Mouse (Mus musculus) intestine, postnatal 0 days (tissue): ENCODE measurements around the gene Gm34653. TPM values are rescaled to one million over a fixed set of nuclear protein-coding genes. Genes with fewer than 3 reads are reported as not detected.
"Not testable (repeated sequence)": the region's sequence is repeated elsewhere in the genome, so short reads cannot be mapped to it uniquely, and the experiment has no call there.

ENCODE experiments used
- ATAC-seq: fragments of 200-750 bp; cut with Nextera tagmentation; 2 replicates; pipeline ENCODE4 v1.8.0; 2017; ENCODE audit warnings: mild to moderate bottlenecking, moderate TSS enrichment, moderate library complexity
- H3K27ac ChIP-seq: fragments of 300-500 bp; sonication (generic); 2 replicates; pipeline ENCODE4 v1.5.1; 2014; ENCODE audit warnings: mild to moderate bottlenecking, low read depth, low read length, moderate library complexity
- H3K27me3 ChIP-seq: fragments of 300-500 bp; sonication (generic); replicated peaks from 2 replicates; pipeline ENCODE4 v1.6.1; 2014; ENCODE audit warnings: low read length, mixed read lengths; ENCODE audit not compliant: control insufficient read depth, insufficient read depth
- H3K36me3 ChIP-seq: fragments of 300-500 bp; sonication (generic); 2 replicates; pipeline ENCODE4 v1.6.1; 2014; ENCODE audit warnings: mild to moderate bottlenecking, moderate library complexity; ENCODE audit not compliant: control insufficient read depth, insufficient read depth
- H3K4me1 ChIP-seq: fragments of 300-500 bp; sonication (generic); replicated peaks from 2 replicates; pipeline ENCODE4 v1.6.1; 2014; ENCODE audit warnings: antibody characterized with exemption, low read length, mixed read lengths; ENCODE audit not compliant: control insufficient read depth, insufficient read depth
- H3K4me2 ChIP-seq: fragments of 300-500 bp; sonication (generic); replicated peaks from 2 replicates; pipeline ENCODE4 v1.6.1; 2014; ENCODE audit warnings: low read depth, mild to moderate bottlenecking, moderate library complexity
- H3K4me3 ChIP-seq: fragments of 300-500 bp; sonication (generic); 2 replicates; pipeline ENCODE4 v1.5.1; 2014; ENCODE audit warnings: low read depth, low read length
- H3K9ac ChIP-seq: fragments of 300-500 bp; sonication (generic); 2 replicates; pipeline ENCODE4 v1.6.1; 2014; ENCODE audit warnings: mild to moderate bottlenecking, low read depth, low read length
- H3K9me3 ChIP-seq: fragments of 300-500 bp; sonication (generic); 2 replicates; pipeline ENCODE4 v1.6.1; 2016; ENCODE audit warnings: mixed run types; ENCODE audit not compliant: control insufficient read depth
- CTCF ChIP-seq: sonication (generic); IDR thresholded peaks from 2 replicates; pipeline ENCODE4 v1.5.1; 2016; ENCODE audit warnings: low read depth, mild to moderate bottlenecking, control low read depth, antibody characterized with exemption, moderate library complexity
- WGBS: fragments of 180-500 bp; shearing (Covaris S2); extraction: QIAGEN DNeasy Blood & Tissue Kit; methylation state at CpG from one replicate; pipeline ENCODE4 v1.1.7; 2014; 5-methylcytosine and 5-hydroxymethylcytosine counted together
- polyA plus RNA-seq: library from polyadenylated mRNA; unstranded; fragments of >200 nt; fragmentation: Nextera tagmentation; extraction: Ambion mirVana; gene quantifications from 2 replicates; pipeline ENCODE4 v1.2.1, GENCODE M21; 2015

Gm34653 gene
- polyA plus RNA-seq, 1 experiment from 2014 or later, result not detected

DNA sequence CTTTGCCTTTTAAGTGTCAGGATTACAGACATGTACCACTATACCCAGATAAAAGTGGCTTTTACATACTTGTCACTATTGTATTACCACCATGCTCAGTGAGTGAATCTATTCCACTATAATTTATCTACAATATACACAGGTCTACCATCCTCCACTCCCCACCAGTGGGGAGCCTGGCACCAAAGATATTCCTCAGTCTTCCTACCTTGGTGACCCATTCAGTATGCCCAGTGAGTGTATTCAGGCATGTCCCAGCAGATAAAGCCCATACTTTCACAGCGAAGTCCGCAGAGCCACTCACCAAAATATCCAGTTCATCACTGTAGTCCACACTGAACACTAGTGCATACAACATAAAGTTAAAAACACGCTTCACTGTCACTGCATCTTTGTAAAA is 22.0 kb upstream of the Gm34653 start:
- peaks cover 51% of the 10 kb centered on the region for H3K36me3 ChIP-seq
- no peaks in the 10 kb centered on the region for H3K27me3 ChIP-seq
- H3K9ac ChIP-seq, result no peak overlapping the region
- 92% methylated on average over 3 of the region's 3 CpGs for WGBS
- TF ChIP-seq CTCF, result no peak
- no peaks in the 10 kb centered on the region for H3K4me1 ChIP-seq
- no peak overlapping the region for H3K4me3 ChIP-seq
- H3K4me2 ChIP-seq, result no peak overlapping the region
- no peak for ATAC-seq
- no peak overlapping the region for H3K27ac ChIP-seq
- no peaks in the 10 kb centered on the region for H3K9me3 ChIP-seq

DNA sequence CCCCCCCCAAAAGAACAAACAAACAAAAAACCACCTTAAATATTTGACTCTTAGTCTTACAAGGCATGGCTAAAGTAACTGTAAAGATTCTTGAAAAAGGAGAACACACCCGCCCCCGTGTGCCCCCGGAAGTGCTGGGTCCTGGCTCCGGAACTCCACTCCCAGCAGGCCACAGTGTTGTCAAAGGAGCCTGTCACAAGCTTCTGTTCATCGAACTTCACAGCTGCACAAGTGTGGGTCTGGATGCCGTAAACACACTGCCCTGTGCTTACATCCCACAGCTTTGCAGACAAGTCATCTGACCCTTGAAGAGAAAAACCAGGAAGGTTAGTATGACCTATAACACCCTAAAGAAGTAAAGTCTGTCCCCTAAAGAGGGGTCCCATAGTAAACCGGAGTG is 20.1 kb upstream of the Gm34653 start:
- no peak for ATAC-seq
- 85% methylated on average over 7 of the region's 7 CpGs for WGBS
- Histone ChIP-seq H3K4me3 (no peak overlapping the region), H3K4me2 (no peak overlapping the region), H3K27ac (no peak overlapping the region), H3K36me3 (peaks cover 56% of the 10 kb centered on the region), H3K9ac (no peak overlapping the region), H3K27me3 (no peaks in the 10 kb centered on the region), H3K4me1 (no peaks in the 10 kb centered on the region), H3K9me3 (no peaks in the 10 kb centered on the region)
- TF ChIP-seq CTCF, result no peak

DNA sequence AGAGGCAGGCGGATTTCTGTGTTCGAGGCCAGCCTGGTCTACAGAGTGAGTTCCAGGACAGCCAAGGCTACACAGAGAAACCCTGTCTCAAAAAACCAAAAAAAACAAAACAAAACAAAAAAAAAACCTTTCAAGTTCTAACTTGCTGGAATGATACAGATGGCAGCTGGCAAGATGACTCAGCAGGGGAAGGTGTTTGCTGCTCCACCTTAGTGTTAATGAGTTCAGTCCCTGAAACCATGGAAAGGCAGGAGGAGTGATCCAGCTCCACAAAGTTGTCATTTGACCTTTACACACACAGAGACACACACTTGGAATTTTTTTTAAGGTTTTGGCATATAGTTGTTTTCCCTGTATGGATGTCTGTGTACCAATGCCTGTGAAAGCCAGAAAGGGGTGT is 16.9 kb upstream of the Gm34653 start:
- ATAC-seq, H3K9me3 ChIP-seq, H3K4me1 ChIP-seq, H3K9ac ChIP-seq, H3K4me2 ChIP-seq, H3K27me3 ChIP-seq, H3K27ac ChIP-seq, H3K4me3 ChIP-seq: not testable (repeated sequence)
- peaks cover 41% of the 10 kb centered on the region for H3K36me3 ChIP-seq
- 88% methylated on average over 2 of the region's 2 CpGs for whole genome bisulfite sequencing

DNA sequence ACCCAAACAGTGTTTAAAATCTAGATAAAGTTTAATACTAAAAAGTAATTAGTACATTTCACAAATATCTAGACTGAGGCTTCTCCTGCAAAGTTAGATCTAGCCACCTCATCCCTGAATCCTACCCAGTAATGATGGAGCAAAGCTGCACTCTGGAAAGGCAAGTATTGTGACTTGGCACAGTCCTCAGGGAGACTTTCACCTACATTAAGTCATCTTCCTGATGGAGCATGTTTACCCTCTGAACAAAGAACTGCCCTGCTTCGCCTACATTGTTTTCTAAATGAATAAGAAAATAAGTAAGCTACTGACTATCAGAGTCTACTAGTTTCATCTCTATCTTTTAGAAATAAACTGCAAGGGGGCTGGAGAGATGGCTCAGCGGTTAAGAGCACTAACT is 14.3 kb upstream of the Gm34653 start:
- Histone ChIP-seq H3K4me3 (no peak overlapping the region), H3K27ac (no peak overlapping the region), H3K4me2 (no peak overlapping the region), H3K9ac (no peak overlapping the region), H3K27me3 (no peaks in the 10 kb centered on the region), H3K9me3 (no peaks in the 10 kb centered on the region), H3K4me1 (no peaks in the 10 kb centered on the region), H3K36me3 (peaks cover 24% of the 10 kb centered on the region)
- TF ChIP-seq CTCF, result 0 out of 2 replicates have a peak, but pooled peaks have one; percentile 11
- ATAC-seq, result no peak
- WGBS, result 91% methylated on average over 2 of the region's 2 CpGs

DNA sequence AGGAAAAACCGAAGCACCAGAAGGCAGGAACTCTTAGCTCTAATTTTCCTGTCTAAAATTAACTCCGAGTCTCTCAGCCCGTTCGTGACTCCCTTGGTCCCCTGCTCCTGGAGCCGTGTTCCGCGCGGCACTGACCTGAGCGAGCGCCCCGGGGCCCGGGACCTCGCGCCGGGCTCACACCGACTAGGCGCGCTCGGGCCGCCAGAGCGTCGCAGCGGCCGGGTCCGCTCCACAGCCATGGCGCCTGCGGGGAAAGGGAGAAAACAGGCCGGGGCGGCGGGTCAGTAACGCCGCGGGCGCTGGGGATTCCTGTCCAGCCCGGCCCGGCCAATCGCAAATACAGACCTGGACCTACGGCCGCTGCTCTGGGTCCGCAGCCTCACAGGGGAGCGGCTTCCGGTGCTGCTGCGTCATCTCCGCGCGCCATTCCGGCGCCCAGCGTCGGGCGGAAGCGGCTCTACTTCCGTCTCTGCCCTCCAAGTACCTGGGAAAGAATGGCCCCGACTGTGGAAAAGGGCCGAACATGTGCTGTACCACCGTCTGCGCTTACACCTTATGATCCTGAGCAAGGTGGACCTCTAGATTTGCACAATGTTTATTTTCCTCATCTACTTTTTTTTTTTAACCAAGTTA is 6.9 kb upstream of the Gm34653 start, which contains the start of gene Fbxw2:
TSS of gene Fbxw2 (minus strand) at position 485 of the 633 bp plus-strand sequence.
- H3K4me1 ChIP-seq, result 0 out of 2 replicates have a peak, but pooled peaks cover 9% of the 10 kb centered on the region
- H3K27me3 ChIP-seq, result no peaks in the 10 kb centered on the region
- H3K27ac ChIP-seq, result peak within 1 kb of the TSS; percentile 88
- WGBS, result under 1% methylated on average over 55 of the region's 57 CpGs
- H3K36me3 ChIP-seq, result peaks cover 3% of the 10 kb centered on the region; the same call in 1 of the 2 replicates
- ATAC-seq, result peak; percentile 97
- H3K4me3 ChIP-seq, result peak within 1 kb of the TSS; percentile 95
- peak within 1 kb of the TSS; percentile 75 for H3K4me2 ChIP-seq
- TF ChIP-seq CTCF, result no peak
- H3K9ac ChIP-seq, result peak within 1 kb of the TSS; percentile 98
- H3K9me3 ChIP-seq, result no peaks in the 10 kb centered on the region

DNA sequence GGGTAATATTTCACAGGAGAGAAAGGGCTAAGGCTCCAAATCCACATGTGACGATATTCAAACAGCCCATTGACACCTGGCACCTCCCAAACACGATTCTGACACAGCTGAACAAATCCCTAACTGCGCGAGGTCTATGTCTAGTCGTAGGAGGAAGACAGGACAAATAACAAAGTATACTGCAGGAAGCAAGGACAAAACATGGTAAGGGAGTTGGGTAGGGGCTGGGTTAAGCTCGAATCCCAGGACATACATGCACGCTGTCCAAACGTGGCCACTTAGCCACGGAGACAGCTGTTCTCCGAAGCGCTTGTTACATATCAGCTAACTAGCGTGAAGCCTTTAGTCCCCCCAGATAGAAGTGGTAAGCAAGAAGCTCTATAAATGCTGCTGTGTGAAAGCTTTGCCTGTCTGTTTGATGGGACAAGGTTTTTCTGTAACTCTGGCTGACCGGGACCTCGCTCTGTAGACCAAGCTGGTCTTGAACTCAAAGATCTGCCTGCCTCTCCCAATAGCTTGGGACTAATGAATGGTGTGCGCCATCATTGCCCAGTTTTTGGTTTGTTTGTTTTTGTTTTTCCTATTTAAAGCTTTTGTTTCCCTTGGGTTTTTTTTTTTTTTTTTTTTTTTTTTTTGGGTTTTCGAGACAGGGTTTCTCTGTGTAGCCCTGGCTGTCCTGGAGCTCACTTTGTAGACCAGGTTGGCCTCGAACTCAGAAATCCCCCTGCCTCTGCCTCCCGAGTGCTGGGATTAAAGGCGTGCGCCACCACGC is 6.2 kb upstream of the Gm34653 start:
- Histone ChIP-seq H3K27me3 (no peaks in the 10 kb centered on the region), H3K27ac (peak overlapping the region; percentile 88; the same call in 1 of the 2 replicates), H3K4me2 (peak overlapping the region; percentile 75), H3K9ac (peak overlapping the region; percentile 98), H3K4me1 (0 out of 2 replicates have a peak, but pooled peaks cover 9% of the 10 kb centered on the region), H3K9me3 (no peaks in the 10 kb centered on the region), H3K4me3 (peak overlapping the region; percentile 95), H3K36me3 (no peaks in the 10 kb centered on the region)
- TF ChIP-seq CTCF, result no peak
- peak; percentile 11; the same call in 1 of the 2 replicates for ATAC-seq
- 36% methylated on average over 20 of the region's 21 CpGs for WGBS
